Mouse (Mus musculus): ENCODE measurements at regions not wholly inside any gene's neighbourhood (a gene's known extent, or its start where the extent isn't known, plus 50 kb on each side); places are given as distances from the start of the nearest gene placed in this dataset.
"Not testable (repeated sequence)": the region's sequence is repeated elsewhere in the genome, so short reads cannot be mapped to it uniquely, and the experiment has no call there.

DNA sequence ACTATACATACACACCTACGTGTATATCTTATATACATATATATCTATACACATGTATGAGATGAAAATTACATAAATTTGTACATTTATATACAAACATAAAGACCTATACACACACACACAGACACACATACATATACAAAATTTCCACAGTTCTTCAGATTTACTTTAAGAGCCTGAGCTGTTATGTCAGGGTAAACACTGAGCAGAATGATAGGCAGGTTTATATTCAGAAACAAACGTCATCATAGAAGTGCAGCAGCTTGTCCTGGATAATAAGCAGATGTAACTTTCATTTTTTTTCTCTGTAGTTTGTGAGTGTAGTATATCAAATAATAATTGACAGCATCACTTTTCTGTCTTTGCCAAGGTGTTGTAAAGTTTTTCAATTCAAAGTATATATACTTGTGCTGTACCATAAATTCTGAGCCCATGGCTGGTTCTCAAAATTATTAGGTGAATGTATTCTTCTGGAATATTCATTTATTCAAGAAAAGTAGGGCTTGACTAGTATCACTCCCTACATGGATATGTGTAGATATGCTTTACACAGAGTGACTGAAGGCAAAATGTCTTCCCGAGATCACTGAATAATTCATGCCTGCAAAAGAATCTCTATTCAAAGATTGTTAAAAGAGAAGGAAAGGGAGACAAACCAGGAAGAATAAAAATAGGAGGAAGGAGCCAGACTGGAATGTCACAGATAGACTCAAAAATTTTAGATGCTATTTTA, 583.8 kb upstream of the Brinp3 start:
- DNase-seq: no peak

DNA sequence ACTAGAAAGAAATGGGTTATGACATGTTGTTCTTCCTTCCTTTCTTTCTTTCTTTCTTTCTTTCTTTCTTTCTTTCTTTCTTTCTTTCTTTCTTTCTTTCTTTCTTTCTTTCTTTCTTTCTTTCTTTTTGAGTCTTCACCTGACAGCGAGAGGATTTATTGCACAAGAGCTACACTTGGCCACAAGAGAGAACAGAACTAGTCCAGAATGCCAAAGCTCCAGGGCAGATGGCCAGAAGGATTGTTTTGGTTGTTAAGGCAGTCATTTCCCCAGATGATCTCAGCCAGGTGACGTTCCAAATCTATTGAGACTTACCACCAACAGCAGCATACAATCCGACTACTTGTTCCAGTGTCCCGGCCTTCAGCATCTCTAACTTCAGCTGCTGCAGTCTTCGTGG, 558.8 kb upstream of the Brinp3 start:
- no peak for DNase-seq

DNA sequence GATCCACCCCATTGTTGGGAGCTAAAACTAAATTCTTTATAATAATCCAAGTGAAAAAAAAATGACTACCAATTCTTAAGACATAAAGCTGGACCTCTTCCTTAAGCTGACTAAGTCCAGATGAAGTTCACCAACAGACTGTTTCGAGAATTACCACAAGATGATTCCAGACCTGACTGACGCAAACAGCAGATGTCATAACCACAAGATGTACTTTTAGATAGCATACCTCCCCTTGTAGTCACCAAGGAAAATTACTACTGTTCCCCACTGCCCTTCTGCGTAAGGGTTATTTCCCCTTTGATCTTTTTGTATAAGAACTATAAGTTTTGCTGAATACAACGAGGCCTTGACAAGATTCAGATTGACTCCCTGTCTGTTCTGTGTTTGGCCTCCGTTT, 536.8 kb upstream of the Brinp3 start:
- not testable (repeated sequence) for DNase-seq

DNA sequence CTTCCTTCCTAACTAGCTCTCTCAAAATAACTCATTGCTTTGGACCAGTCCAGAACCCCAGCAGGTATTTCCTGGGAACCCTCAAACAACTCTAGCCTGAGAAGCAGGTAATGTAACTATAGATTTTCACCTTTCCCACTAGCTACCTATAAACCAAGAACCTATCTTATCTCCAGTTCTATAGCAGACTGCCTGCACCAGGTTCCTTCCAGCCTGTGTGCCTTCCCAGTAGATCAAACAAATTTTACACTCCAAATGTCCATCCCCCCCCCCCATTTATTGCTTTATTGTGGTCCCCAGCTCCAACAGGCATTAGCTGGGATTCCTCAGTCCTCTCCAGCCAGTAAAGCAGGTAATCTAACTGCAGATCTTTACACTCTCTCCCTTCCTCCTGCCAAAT, 532.3 kb upstream of the Brinp3 start:
- DNase-seq: no peak

DNA sequence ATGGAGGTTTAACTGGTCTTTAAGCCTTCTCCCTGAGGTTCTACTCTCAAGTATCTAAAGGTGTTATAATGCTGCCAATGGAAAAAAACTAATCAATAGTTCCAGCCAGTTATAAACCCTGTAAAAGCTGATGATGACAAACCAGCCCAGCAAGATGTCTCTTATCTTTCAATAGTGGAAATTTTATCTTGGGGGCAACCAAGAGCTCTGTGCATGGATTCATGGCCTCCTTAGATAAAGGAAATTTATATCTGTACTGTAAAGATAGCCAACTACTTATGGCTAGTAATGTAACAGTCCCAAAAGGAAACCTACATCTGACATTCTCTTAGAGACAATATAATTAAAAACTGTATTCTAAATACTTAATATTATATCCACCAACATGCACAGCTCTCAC, 526.5 kb upstream of the Brinp3 start:
- no peak for DNase-seq

DNA sequence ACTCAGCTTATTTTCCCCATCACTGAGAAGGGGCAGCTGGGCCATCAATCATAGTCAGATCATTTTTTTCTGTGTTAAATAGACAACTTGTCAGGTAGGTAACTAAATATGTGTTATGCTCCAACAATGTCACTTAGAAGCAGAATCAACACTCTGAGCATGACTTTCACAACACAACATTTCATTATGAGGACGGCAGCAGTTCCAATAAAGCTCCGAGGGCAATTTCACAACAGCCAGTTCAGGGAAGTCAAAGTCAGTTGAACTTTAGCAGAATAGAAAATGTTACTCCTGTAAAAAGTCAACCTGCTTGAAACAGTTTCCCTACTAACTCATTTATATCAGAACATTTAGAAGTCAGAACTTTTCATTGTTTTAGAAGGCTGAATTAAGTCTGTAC, 522.1 kb upstream of the Brinp3 start:
- no peak for DNase-seq

DNA sequence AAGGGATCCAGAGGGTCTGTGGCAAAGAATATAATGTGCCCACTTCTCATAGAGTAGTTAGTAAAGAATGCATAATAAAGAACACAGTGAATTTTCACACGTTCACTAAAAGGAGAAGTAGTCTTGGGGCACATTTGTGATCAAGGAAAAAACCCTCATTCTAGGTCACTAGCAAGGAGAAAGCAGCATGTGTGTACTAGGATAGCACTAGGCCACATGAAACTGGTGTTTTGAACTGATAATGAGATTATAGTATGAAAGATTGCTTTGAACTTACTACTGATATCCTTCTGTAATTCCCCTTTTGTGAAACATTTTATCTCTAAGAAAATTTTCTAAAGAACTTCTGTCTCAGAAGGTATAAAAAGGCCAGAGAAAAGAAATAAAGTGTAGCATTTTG, 492.6 kb upstream of the Brinp3 start:
- DNase-seq: no peak

DNA sequence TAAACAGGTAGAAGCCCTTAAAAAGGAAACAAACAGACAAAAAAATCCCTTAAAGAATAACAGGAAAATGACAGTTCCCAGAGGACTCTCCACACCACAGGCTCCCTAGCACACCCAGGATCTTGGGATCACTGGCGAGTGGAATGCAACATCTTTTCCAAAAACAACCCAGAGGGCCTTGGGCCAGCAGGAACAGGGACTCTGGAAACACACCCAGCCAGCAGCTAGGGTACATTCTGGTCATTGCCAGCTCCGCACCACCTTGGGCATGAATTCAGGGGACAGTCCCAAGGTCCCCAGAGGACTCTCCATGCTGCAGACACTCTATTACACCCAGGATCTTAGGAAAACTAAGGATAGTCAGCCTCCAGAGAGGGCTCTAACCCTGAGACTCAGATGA, 479.5 kb upstream of the Brinp3 start:
- DNase-seq: no peak

DNA sequence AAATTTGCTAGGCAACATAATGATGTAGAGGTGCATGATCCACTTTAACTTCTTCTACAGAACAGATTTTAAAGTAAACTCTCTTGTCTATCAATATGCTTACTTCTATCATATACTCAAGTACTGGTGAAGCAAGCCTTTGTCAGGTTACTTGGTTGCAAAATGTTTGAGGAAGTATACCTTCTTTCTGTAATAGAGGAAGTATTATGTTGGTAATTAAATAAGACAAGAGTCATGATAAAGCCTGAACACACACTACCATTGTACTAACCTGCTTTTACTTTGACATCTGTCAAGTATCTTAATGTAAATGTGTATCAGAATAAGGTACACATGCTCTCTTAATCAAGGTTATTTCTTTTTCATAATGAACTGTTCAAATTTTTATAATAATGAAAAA, 467.9 kb upstream of the Brinp3 start:
- no peak for DNase-seq

DNA sequence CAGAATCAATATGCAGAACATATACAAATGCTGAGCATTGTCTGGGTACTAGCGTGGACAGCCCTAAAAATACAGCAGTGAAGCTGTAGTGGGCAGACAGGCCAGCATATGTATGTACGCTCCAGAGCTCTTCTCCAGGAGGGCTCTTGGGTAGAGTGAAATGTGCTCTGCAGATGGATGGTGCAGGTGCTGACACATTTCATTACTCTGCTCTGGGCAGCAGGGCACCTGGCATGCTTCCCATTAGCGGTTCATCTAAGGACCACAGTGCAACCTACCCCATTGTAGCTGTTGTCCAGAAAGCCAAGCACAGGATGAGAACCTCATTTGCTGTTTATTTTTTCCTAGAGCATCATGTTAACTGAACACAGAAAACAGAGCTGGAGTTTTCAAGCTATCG, 466.9 kb upstream of the Brinp3 start:
- DNase-seq: peak; percentile 64

DNA sequence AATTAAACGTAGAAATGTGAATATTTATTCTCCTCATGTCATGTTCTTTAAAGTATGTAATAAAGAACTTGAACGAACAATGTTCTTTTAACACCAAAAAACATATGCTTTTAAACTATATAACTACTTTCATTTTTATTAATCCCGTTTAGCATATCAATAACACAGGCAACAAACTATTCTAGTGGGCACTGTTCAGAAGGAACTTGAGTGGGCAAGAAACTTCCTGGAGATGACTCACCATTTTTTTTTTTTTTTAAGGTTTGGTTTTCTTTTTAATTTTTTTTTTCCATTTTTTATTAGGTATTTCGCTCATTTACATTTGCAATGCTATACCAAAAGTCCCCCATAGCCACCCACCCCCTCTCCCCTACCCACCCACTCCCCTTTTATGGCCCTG, 462.2 kb upstream of the Brinp3 start:
- not testable (repeated sequence) for DNase-seq

DNA sequence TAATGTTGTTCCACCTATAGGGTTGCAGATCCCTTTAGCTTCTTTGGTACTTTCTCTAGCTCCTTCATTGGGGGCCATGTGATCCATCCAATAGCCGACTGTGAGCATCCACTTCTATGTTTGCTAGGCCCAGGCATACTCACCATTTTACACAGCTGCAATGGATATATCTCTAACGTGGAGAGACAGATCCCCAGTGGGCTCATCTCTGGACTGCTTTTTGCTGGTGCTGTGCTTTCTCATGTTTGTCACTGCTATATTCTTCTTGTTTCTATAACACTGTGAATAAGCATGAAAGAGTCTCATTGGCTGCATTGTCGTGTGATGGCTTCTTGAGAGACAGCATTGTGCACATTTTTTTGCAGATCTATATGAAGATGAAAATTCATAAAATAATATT, 461.6 kb upstream of the Brinp3 start:
- not testable (repeated sequence) for DNase-seq

DNA sequence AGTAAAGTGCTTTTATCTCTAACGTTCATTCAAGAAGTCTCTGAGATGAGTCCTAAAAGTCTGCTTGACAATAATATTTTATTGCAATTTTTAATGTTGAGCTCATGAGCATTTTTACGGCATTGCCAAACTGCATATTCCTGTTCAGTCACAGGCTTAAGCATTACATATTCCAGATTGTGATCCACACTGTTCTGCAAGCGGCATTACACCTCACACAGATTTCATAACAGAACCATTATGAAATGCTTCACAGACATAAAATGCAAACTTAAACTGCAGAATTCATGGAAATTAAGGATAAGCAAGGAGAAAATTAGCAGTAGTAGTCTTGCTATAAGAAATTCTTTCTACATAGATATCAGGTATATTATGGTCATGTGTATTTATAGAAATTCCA, 442.1 kb upstream of the Brinp3 start:
- DNase-seq: no peak

Data from cerebellum, adult 11-12 months (tissue).